Mouse (Mus musculus) liver, embryonic 16.5 days (tissue): ENCODE measurements at regions not wholly inside any gene's neighbourhood (a gene's known extent, or its start where the extent isn't known, plus 50 kb on each side); places are given as distances from the start of the nearest gene placed in this dataset.

Experiments
- ATAC-seq: fragments of 200-750 bp; cut with Nextera tagmentation; 2 replicates; pipeline ENCODE4 v1.8.0; 2017; ENCODE audit warnings: low read depth, mild to moderate bottlenecking, moderate number of reproducible peaks, moderate library complexity
- H3K27ac ChIP-seq: fragments of 300-500 bp; sonication (generic); 2 replicates; pipeline ENCODE4 v1.5.1; 2014; ENCODE audit warnings: mild to moderate bottlenecking, low read length
- H3K27me3 ChIP-seq: fragments of 300-500 bp; sonication (generic); 2 replicates; pipeline ENCODE4 v1.6.1; 2014; ENCODE audit warnings: low read depth, low read length, mixed read lengths; ENCODE audit not compliant: control insufficient read depth, insufficient read depth
- H3K36me3 ChIP-seq: fragments of 300-500 bp; sonication (generic); 2 replicates; pipeline ENCODE4 v1.6.1; 2014; ENCODE audit warnings: mild to moderate bottlenecking; ENCODE audit not compliant: control insufficient read depth, insufficient read depth
- H3K4me1 ChIP-seq: fragments of 300-500 bp; sonication (generic); 2 replicates; pipeline ENCODE4 v1.6.1; 2014; ENCODE audit warnings: low read depth, low read length, mixed read lengths; ENCODE audit not compliant: control insufficient read depth
- H3K4me2 ChIP-seq: fragments of 300-500 bp; sonication (generic); 2 replicates; pipeline ENCODE4 v1.6.1; 2014; ENCODE audit warnings: low read depth, low read length, mixed read lengths
- H3K4me3 ChIP-seq: fragments of 300-500 bp; sonication (generic); 2 replicates; pipeline ENCODE4 v1.5.1; 2014; ENCODE audit warnings: low read depth, mild to moderate bottlenecking, low read length
- H3K9ac ChIP-seq: fragments of 300-500 bp; sonication (generic); 2 replicates; pipeline ENCODE4 v1.6.1; 2014; ENCODE audit warnings: low read depth, low read length
- H3K9me3 ChIP-seq: fragments of 300-500 bp; sonication (generic); replicated peaks from 2 replicates; pipeline ENCODE4 v1.6.1; 2016; ENCODE audit warnings: low read length; ENCODE audit not compliant: control insufficient read depth
- WGBS: fragments of 180-500 bp; shearing (Covaris S2); extraction: QIAGEN DNeasy Blood & Tissue Kit; methylation state at CpG from one replicate; pipeline ENCODE4 v1.1.7; 2014; ENCODE audit not compliant: insufficient replicate concordance; 5-methylcytosine and 5-hydroxymethylcytosine counted together

- 49% methylated on average over 2 of the region's 2 CpGs for WGBS
- no peaks in the 10 kb centered on the region for H3K4me1 ChIP-seq
- no peak overlapping the region for H3K4me2 ChIP-seq
- H3K4me3 ChIP-seq: no peak overlapping the region
- no peak for ATAC-seq
- no peaks in the 10 kb centered on the region for H3K27me3 ChIP-seq
- no peaks in the 10 kb centered on the region for H3K36me3 ChIP-seq
- H3K9ac ChIP-seq: no peak overlapping the region
- H3K27ac ChIP-seq: no peak overlapping the region
- no peaks in the 10 kb centered on the region for H3K9me3 ChIP-seq
Observed at GRCm38 (mm10) chr12:55926276-55926973, 90.3 kb downstream of the Brms1l start.
